Mouse (Mus musculus) MEL (cell line): ENCODE data around the gene 9230104L09Rik. TPM values are rescaled to one million over a fixed set of nuclear protein-coding genes. Genes with fewer than 3 reads are reported as not detected.

Experiments
- DNase-seq: peaks from one replicate; pipeline ENCODE4 v3.0.0; 2011; ENCODE audit warnings: low read depth, low spot score
- H3K27ac ChIP-seq: 2 replicates; pipeline ENCODE4 v1.5.1; 2012; ENCODE audit warnings: low read depth, mild to moderate bottlenecking, control low read depth, low read length, moderate library complexity; ENCODE audit not compliant: control insufficient read depth
- H3K27me3 ChIP-seq, 2 experiments: fragments of 150-350 bp in 1 of 2; sonication (generic) in 1 of 2; 2 replicates each; pipeline ENCODE4 v1.6.1; 2012; ENCODE audit warnings: low read length in 2 of 2, mild to moderate bottlenecking in 2 of 2, improper control_type of control experiment in 1 of 2, moderate library complexity in 1 of 2; ENCODE audit not compliant: insufficient read depth in 2 of 2, control insufficient read depth in 1 of 2
- H3K36me3 ChIP-seq, 2 experiments: 2 replicates each; pipeline ENCODE4 v1.6.1; 2012 to 2014; ENCODE audit warnings: low read length in 2 of 2, improper control_type of control experiment in 1 of 2, inconsistent platforms in 1 of 2, mild to moderate bottlenecking in 1 of 2; ENCODE audit not compliant: insufficient read depth in 2 of 2, control insufficient read depth in 1 of 2
- H3K4me1 ChIP-seq, 2 experiments: fragments of 150-350 bp in 1 of 2; sonication (generic) in 1 of 2; 2 replicates each; pipeline ENCODE4 v1.6.1; 2012; ENCODE audit warnings: low read length in 2 of 2, improper control_type of control experiment in 1 of 2, mild to moderate bottlenecking in 1 of 2; ENCODE audit not compliant: insufficient read depth in 2 of 2, control insufficient read depth in 1 of 2
- H3K4me3 ChIP-seq, 2 experiments: fragments of 150-350 bp in 1 of 2; sonication (generic) in 1 of 2; 2 replicates each; pipeline ENCODE4 v1.5.1; 2012; ENCODE audit warnings: low read depth in 2 of 2, low read length in 2 of 2, mild to moderate bottlenecking in 2 of 2, moderate library complexity in 2 of 2, control low read depth in 1 of 2, improper control_type of control experiment in 1 of 2; ENCODE audit not compliant: control insufficient read depth in 1 of 2, insufficient read depth in 1 of 2
- H3K79me2 ChIP-seq: 2 replicates; pipeline ENCODE4 v1.6.1; 2012; ENCODE audit warnings: mild to moderate bottlenecking, low read length, moderate library complexity; ENCODE audit not compliant: control insufficient read depth, poor library complexity, insufficient read depth
- H3K9ac ChIP-seq: 2 replicates; pipeline ENCODE4 v1.6.1; 2012; ENCODE audit warnings: low read depth, mild to moderate bottlenecking, control low read depth, low read length, moderate library complexity; ENCODE audit not compliant: control insufficient read depth, poor library complexity, severe bottlenecking
- H3K9me3 ChIP-seq: fragments of 150-350 bp; sonication (generic); replicated peaks from 2 replicates; pipeline ENCODE4 v1.6.1; 2012; ENCODE audit warnings: mild to moderate bottlenecking, low read length, improper control_type of control experiment, moderate library complexity; ENCODE audit not compliant: insufficient read depth
- BHLHE40 ChIP-seq: IDR thresholded peaks from 2 replicates; pipeline ENCODE4 v1.6.1; 2012; ENCODE audit warnings: low read depth, mild to moderate bottlenecking, inconsistent platforms, low read length, improper control_type of control experiment, borderline replicate concordance
- CHD1 ChIP-seq: IDR thresholded peaks from 2 replicates; pipeline ENCODE4 v1.6.1; 2012; ENCODE audit warnings: low read depth, mild to moderate bottlenecking, inconsistent platforms, low read length, improper control_type of control experiment
- CHD2 ChIP-seq: IDR thresholded peaks from 2 replicates; pipeline ENCODE4 v1.6.1; 2011; ENCODE audit warnings: low read length, improper control_type of control experiment
- CTCF ChIP-seq, 3 experiments: IDR thresholded peaks in 2 of 3; conservative IDR thresholded peaks in 1 of 3; 2 replicates each; pipeline ENCODE4 v1.5.1; 2011 to 2012; ENCODE audit warnings: low read length in 3 of 3, low read depth in 2 of 3, mild to moderate bottlenecking in 2 of 3, improper control_type of control experiment in 1 of 3, inconsistent platforms in 1 of 3, mixed read lengths in 1 of 3, moderate library complexity in 1 of 3; ENCODE audit not compliant: control insufficient read depth in 1 of 3, insufficient read depth in 1 of 3, poor library complexity in 1 of 3, severe bottlenecking in 1 of 3
- GABPA ChIP-seq: IDR thresholded peaks from 2 replicates; pipeline ENCODE4 v1.6.1; 2012; ENCODE audit warnings: low read depth, mild to moderate bottlenecking, inconsistent platforms, low read length, improper control_type of control experiment, moderate library complexity
- GATA1 ChIP-seq: IDR thresholded peaks from 2 replicates; pipeline ENCODE4 v1.6.1; 2011; ENCODE audit warnings: low read depth, low read length, improper control_type of control experiment
- MXI1 ChIP-seq: IDR thresholded peaks from 2 replicates; pipeline ENCODE4 v1.6.1; 2011; ENCODE audit warnings: mild to moderate bottlenecking, low read depth, low read length, improper control_type of control experiment
- MYB ChIP-seq: IDR thresholded peaks from 2 replicates; pipeline ENCODE4 v1.6.1; 2011; ENCODE audit warnings: mild to moderate bottlenecking, low read depth, low read length, improper control_type of control experiment
- NELFE ChIP-seq: IDR thresholded peaks from 2 replicates; pipeline ENCODE4 v1.6.1; 2011; ENCODE audit warnings: low read depth, low read length, improper control_type of control experiment
- NRF1 ChIP-seq: IDR thresholded peaks from 2 replicates; pipeline ENCODE4 v1.6.1; 2014; ENCODE audit warnings: low read depth, mild to moderate bottlenecking, inconsistent platforms, low read length, improper control_type of control experiment, moderate library complexity; ENCODE audit not compliant: poor library complexity, insufficient read depth, severe bottlenecking
- POLR2A ChIP-seq, 2 experiments: IDR thresholded peaks; 2 replicates each; pipeline ENCODE4 v1.6.1; 2011 to 2012; ENCODE audit warnings: low read length in 2 of 2, mild to moderate bottlenecking in 2 of 2, control low read depth in 1 of 2, improper control_type of control experiment in 1 of 2, low read depth in 1 of 2, moderate library complexity in 1 of 2; ENCODE audit not compliant: control insufficient read depth in 1 of 2, insufficient read depth in 1 of 2, poor library complexity in 1 of 2
- POLR2AphosphoS2 ChIP-seq: IDR thresholded peaks from 2 replicates; pipeline ENCODE4 v1.6.1; 2011; ENCODE audit warnings: low read length, improper control_type of control experiment
- POLR2AphosphoS5 ChIP-seq: IDR thresholded peaks from 2 replicates; pipeline ENCODE4 v1.6.1; 2012; ENCODE audit warnings: low read depth, borderline replicate concordance, mild to moderate bottlenecking, inconsistent platforms, low read length, moderate library complexity, mixed read lengths
- RAD21 ChIP-seq: IDR thresholded peaks from 2 replicates; pipeline ENCODE4 v1.6.1; 2011; ENCODE audit warnings: mild to moderate bottlenecking, low read depth, low read length, improper control_type of control experiment
- SMC3 ChIP-seq: IDR thresholded peaks from 2 replicates; pipeline ENCODE4 v1.6.1; 2011; ENCODE audit warnings: low read depth, low read length, improper control_type of control experiment
- TCF12 ChIP-seq: IDR thresholded peaks from 2 replicates; pipeline ENCODE4 v1.6.1; 2014; ENCODE audit warnings: low read depth, mild to moderate bottlenecking, inconsistent platforms, low read length, improper control_type of control experiment, moderate library complexity
- USF2 ChIP-seq, 2 experiments: IDR thresholded peaks; 2 replicates each; pipeline ENCODE4 v1.6.1; 2011 to 2012; ENCODE audit warnings: improper control_type of control experiment in 2 of 2, low read length in 2 of 2, borderline replicate concordance in 1 of 2, inconsistent platforms in 1 of 2, low read depth in 1 of 2, mild to moderate bottlenecking in 1 of 2; ENCODE audit not compliant: insufficient read depth in 1 of 2
- ZC3H11A ChIP-seq: IDR thresholded peaks from 2 replicates; pipeline ENCODE4 v1.6.1; 2012; ENCODE audit warnings: low read depth, mild to moderate bottlenecking, inconsistent platforms, low read length, improper control_type of control experiment
- ZMIZ1 ChIP-seq: IDR thresholded peaks from 2 replicates; pipeline ENCODE4 v1.6.1; 2012; ENCODE audit warnings: low read depth, mild to moderate bottlenecking, inconsistent platforms, low read length, improper control_type of control experiment, moderate library complexity
- ZNF384 ChIP-seq: IDR thresholded peaks from 2 replicates; pipeline ENCODE4 v1.6.1; 2012; ENCODE audit warnings: low read depth, mild to moderate bottlenecking, inconsistent platforms, low read length, improper control_type of control experiment
- polyA plus RNA-seq, 2 experiments: library from polyadenylated mRNA; stranded (reverse) in 1 of 2; unstranded in 1 of 2; fragments of >175 nt in 1 of 2; fragments of >200 nt in 1 of 2; gene quantifications; 2 replicates each; pipeline versions ENCODE4 v1.2.1 to v1.2.4; 2012; ENCODE audit warnings: low replicate concordance in 2 of 2, low read depth in 1 of 2; ENCODE audit not compliant: insufficient read length in 2 of 2, insufficient read depth in 1 of 2, missing spikeins in 1 of 2
- total RNA-seq: library from RNA; depleted of rRNA; stranded (reverse); fragments of 300-350 nt; gene quantifications from 2 replicates; pipeline ENCODE4 v1.2.3, GENCODE M21; 2012

Gene 9230104L09Rik
- total and polyA plus RNA-seq, 3 experiments: not detected

- no peak overlapping the region for H3K4me3 ChIP-seq
- no peaks in the 10 kb centered on the region for H3K9me3 ChIP-seq
- peaks cover 0 to 2% of the 10 kb centered on the region in 2 experiments; a peak in 1 of 4 replicates for H3K36me3 ChIP-seq
- no peak overlapping the region for H3K9ac ChIP-seq
- no peak for TF ChIP-seq CTCF (IDR thresholded peaks at IDR 0.05 in 2 of 3, conservative IDR thresholded peaks at IDR 0.05 in 1 of 3; ENCODE audit: control insufficient read depth in 1 of 3, insufficient read depth in 1 of 3, low read depth in 2 of 3, low read length in 3 of 3, poor library complexity in 1 of 3, severe bottlenecking in 1 of 3)
- TF ChIP-seq NRF1: no peak
- TF ChIP-seq POLR2AphosphoS2: no peak
- TF ChIP-seq MXI1: no peak
- TF ChIP-seq GATA1: no peak
- no peak for TF ChIP-seq USF2 (IDR thresholded peaks at IDR 0.05; ENCODE audit: borderline replicate concordance in 1 of 2, insufficient read depth in 1 of 2, low read depth in 1 of 2, low read length in 2 of 2)
- TF ChIP-seq ZNF384: no peak
- no peak for TF ChIP-seq TCF12
- TF ChIP-seq SMC3: no peak
- H3K4me1 ChIP-seq: peaks cover 0 to 11% of the 10 kb centered on the region in 2 experiments; a peak in 3 of 4 replicates
- DNase-seq: no peak
- no peak overlapping the region for H3K27ac ChIP-seq
- no peaks in the 10 kb centered on the region for H3K27me3 ChIP-seq
- peaks cover 11% of the 10 kb centered on the region for H3K79me2 ChIP-seq
These were observed 5.7 kb upstream of the 9230104L09Rik start for GRCm38 (mm10) chr2:148870526-148870925.

- no peak overlapping the region for H3K9ac ChIP-seq
- peaks cover 0 to 6% of the 10 kb centered on the region in 2 experiments; a peak in 1 of 4 replicates for H3K4me1 ChIP-seq
- no peak overlapping the region for H3K27ac ChIP-seq
- H3K4me3 ChIP-seq: no peak overlapping the region
- TF ChIP-seq POLR2A (IDR thresholded peaks at IDR 0.05; ENCODE audit: control insufficient read depth in 1 of 2, insufficient read depth in 1 of 2, low read depth in 1 of 2, low read length in 2 of 2, poor library complexity in 1 of 2) (no peak), ZMIZ1 (no peak), CHD2 (no peak), POLR2AphosphoS2 (no peak), NELFE (no peak), RAD21 (no peak), GABPA (no peak)
- DNase-seq: no peak
- H3K27me3 ChIP-seq: no peaks in the 10 kb centered on the region
- peaks cover 5% of the 10 kb centered on the region for H3K79me2 ChIP-seq
- peaks cover 0 to 2% of the 10 kb centered on the region in 2 experiments; a peak in 1 of 4 replicates for H3K36me3 ChIP-seq
- no peaks in the 10 kb centered on the region for H3K9me3 ChIP-seq
These were observed 4.1 kb upstream of the 9230104L09Rik start for GRCm38 (mm10) chr2:148868959-148869358.

- Histone ChIP-seq H3K4me3 (no peak overlapping the region), H3K9me3 (no peaks in the 10 kb centered on the region), H3K9ac (no peak overlapping the region), H3K27me3 (no peaks in the 10 kb centered on the region; a peak in 1 of 4 replicates), H3K36me3 (no peaks in the 10 kb centered on the region), H3K27ac (no peak overlapping the region), H3K79me2 (no peaks in the 10 kb centered on the region), H3K4me1 (peaks cover 0 to 3% of the 10 kb centered on the region in 2 experiments; a peak in 1 of 4 replicates)
- no peak for DNase-seq
- TF ChIP-seq ZC3H11A (no peak), SMC3 (no peak), BHLHE40 (no peak), MYB (no peak), POLR2AphosphoS5 (no peak), ZNF384 (no peak), RAD21 (no peak), ZMIZ1 (no peak), CHD1 (no peak)
These were observed 3.1 kb downstream of the 9230104L09Rik start for GRCm38 (mm10) chr2:148861693-148862092.
